Mouse (Mus musculus) heart, adult 2 months (tissue): Measurements from ENCODE around the gene Sec14l3.

ENCODE experiments used
- CTCF ChIP-seq: fragments of 200-600 bp; IDR thresholded peaks from 2 replicates; pipeline ENCODE4 v1.8.1; 2022; ENCODE audit warnings: antibody characterized with exemption, mild to moderate bottlenecking, moderate library complexity
- EP300 ChIP-seq: fragments of 200-500 bp; IDR thresholded peaks from 2 replicates; pipeline ENCODE4 v1.6.1; 2011; ENCODE audit warnings: low read depth, low read length, control low read depth; ENCODE audit not compliant: insufficient read depth
- POLR2A ChIP-seq: fragments of 200-500 bp; IDR thresholded peaks from 2 replicates; pipeline ENCODE4 v1.6.1; 2011; ENCODE audit warnings: mild to moderate bottlenecking, low read depth, low read length, control low read depth; ENCODE audit not compliant: insufficient read depth

GRCm38 (mm10) chr11:4122742-4123579 is 58.3 kb downstream of the Sec14l3 start, which contains the start of gene Sec14l2:
- no peak for TF ChIP-seq EP300
- no peak for TF ChIP-seq CTCF
- TF ChIP-seq POLR2A = no peak
